Mouse (Mus musculus): ENCODE data around the gene Arhgap10.

DNA sequence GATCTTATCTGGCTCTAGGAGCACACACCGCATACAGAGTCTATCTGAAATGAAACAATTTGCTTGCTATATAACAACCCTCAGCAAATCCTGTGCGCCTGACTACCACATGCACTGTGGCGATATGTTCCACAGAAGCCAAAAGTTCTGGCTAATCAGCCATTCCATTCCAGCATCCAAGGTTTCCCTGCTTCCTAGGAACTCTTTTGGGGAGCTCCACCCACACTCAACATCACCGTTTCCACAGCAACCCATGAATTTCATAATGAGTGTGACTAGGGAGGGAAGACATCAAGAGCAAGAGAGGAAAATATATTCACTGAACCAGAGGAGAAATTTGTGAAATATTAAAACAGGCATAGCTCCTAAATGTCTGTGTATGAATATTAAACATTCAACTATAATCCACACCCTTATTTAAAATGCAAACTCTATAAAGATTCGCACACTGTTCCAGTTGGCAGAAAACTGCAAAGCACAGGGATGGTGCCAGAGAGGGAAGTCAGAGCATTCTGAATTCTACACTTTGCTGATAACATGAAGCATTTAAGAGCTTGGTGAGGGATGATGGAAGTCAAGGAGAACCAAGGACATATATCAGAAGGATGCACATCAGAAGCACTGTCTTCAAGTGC lies 261.2 kb downstream of the Arhgap10 start:
- no peak for TF ChIP-seq EP300 (IDR thresholded peaks at IDR 0.05; ENCODE audit: low read depth)
- TF ChIP-seq CTCF (IDR thresholded peaks at IDR 0.05; ENCODE audit: low read depth): no peak

All from liver, postnatal 0 days (tissue).